Mouse (Mus musculus) embryonic facial prominence, embryonic 15.5 days (tissue): ENCODE measurements around the gene Clpx. TPM values are rescaled to one million over a fixed set of nuclear protein-coding genes. Genes with fewer than 3 reads are reported as not detected.
"Not testable (repeated sequence)": the region's sequence is repeated elsewhere in the genome, so short reads cannot be mapped to it uniquely, and the experiment has no call there.

ENCODE experiments used
- ATAC-seq: fragments of 200-750 bp; cut with Nextera tagmentation; 2 replicates; pipeline ENCODE4 v1.8.0; 2017; ENCODE audit warnings: low read depth, moderate TSS enrichment; ENCODE audit not compliant: insufficient number of reproducible peaks, low FRiP score, low TSS enrichment
- H3K27ac ChIP-seq: fragments of 300-500 bp; sonication (generic); replicated peaks from 2 replicates; pipeline ENCODE4 v1.5.1; 2015; ENCODE audit warnings: mild to moderate bottlenecking, inconsistent platforms
- H3K27me3 ChIP-seq: fragments of 300-500 bp; sonication (generic); 2 replicates; pipeline ENCODE4 v1.6.1; 2015; ENCODE audit warnings: inconsistent platforms
- H3K36me3 ChIP-seq: fragments of 300-500 bp; sonication (generic); 2 replicates; pipeline ENCODE4 v1.6.1; 2015; ENCODE audit warnings: mild to moderate bottlenecking, inconsistent platforms
- H3K4me1 ChIP-seq: fragments of 300-500 bp; sonication (generic); 2 replicates; pipeline ENCODE4 v1.6.1; 2015; ENCODE audit warnings: inconsistent platforms
- H3K4me2 ChIP-seq: fragments of 300-500 bp; sonication (generic); replicated peaks from 2 replicates; pipeline ENCODE4 v1.6.1; 2015; ENCODE audit warnings: mild to moderate bottlenecking, inconsistent platforms
- H3K4me3 ChIP-seq: fragments of 300-500 bp; sonication (generic); replicated peaks from 2 replicates; pipeline ENCODE4 v1.5.1; 2015; ENCODE audit warnings: mild to moderate bottlenecking, inconsistent platforms
- H3K9ac ChIP-seq: fragments of 300-500 bp; sonication (generic); 2 replicates; pipeline ENCODE4 v1.6.1; 2015; ENCODE audit warnings: inconsistent platforms
- H3K9me3 ChIP-seq: fragments of 300-500 bp; sonication (generic); replicated peaks from 2 replicates; pipeline ENCODE4 v1.6.1; 2016; ENCODE audit warnings: inconsistent platforms
- WGBS: fragments of 180-500 bp; shearing (Covaris S2); methylation state at CpG from one replicate; pipeline ENCODE4 v1.1.7; 2015; 5-methylcytosine and 5-hydroxymethylcytosine counted together
- polyA plus RNA-seq: library from polyadenylated mRNA; unstranded; fragments of >200 nt; fragmentation: Nextera tagmentation; extraction: Ambion mirVana; gene quantifications from 2 replicates; pipeline ENCODE4 v1.2.1, GENCODE M21; 2015

Clpx gene
- polyA plus RNA-seq, 1 experiment from 2014 or later: 57.6 TPM

DNA sequence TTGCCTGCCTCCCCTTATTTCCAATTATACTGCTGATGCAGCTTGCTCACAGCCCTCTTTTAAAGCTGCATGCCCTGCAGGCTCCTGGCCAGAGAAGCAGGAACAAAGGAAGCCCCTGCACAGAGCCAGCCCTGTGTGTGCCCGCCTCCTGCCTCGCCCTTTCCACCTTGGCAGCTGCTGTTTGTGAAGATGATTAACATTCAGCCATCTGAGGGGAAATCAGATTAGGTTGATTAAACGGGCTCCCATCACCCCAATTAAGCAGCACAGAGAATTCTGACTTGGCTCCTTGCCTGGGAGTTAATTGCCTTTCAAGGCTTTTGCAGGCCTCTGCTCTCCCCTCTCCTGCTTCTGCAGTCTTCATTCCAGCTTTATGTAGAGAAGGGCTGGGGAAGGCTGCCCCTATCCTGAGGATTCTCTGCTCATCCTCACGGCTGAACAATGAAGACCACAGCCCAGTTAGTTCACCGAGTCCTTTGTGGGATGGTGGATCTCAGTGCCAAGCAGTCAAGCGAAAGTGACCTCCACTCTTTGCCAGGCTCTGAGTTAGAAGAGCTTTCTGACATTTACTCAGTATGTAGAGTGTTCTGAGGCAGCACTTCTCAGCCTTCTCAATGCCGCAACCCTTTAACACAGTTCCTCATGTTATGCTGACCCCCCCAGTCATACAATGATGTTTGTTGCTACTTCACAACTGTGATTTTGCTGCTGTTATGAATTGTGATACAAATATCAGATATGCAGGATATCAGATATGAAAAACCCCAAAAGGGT, 26.1 kb upstream of the Clpx start:
- 30% methylated on average over 7 of the region's 7 CpGs for WGBS
- no peak overlapping the region for H3K9ac ChIP-seq
- ATAC-seq: 0 out of 2 replicates have a peak, but pooled peaks have one; percentile 39

DNA sequence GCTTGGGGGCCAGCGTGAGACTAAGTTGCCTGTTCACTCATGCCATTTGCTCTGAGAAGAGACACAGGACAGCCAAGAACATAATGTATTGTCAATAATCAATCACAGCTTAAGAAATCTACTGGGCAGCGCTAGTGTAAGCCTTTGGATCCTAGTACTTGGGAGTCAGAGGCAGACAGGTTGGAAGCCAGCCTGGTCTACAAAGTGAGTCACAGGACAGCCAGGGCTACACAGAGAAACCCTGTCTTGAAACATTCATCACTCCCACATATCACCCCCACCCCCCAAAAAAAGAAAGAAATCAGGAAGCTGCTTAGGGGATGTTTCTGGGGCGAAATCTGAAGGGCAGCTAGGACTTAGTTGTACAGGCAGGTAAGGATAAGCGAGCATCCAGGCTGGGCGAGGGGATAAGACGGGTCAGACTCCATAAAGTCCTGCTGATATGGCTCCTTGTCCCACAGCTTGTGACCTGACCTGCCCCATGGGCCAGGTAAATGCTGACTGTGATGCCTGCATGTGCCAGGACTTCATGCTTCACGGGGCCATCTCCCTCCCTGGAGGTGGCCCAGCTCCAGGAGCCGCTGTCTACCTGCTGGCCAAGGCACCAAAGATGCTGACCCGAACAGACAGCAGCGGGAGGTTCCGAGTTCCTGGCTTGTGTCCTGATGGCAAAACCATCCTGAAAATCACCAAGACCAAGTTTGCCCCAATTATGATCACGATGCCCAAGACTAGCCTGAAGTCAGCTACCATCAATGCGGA, 20.8 kb upstream of the Clpx start:
- Histone ChIP-seq H3K4me3 (no peak overlapping the region), H3K4me1 (0 out of 2 replicates have a peak, but pooled peaks cover under 1% of the 10 kb centered on the region), H3K4me2 (no peak overlapping the region), H3K27me3 (no peaks in the 10 kb centered on the region), H3K27ac (no peak overlapping the region), H3K9me3 (no peaks in the 10 kb centered on the region), H3K9ac (no peak overlapping the region), H3K36me3 (no peaks in the 10 kb centered on the region)
- no peak for ATAC-seq
- WGBS: 85% methylated on average over 13 of the region's 13 CpGs

More for the DNA sequence above, 26.1 kb upstream of the Clpx start:
- Histone ChIP-seq H3K4me3 (no peak overlapping the region), H3K4me2 (no peak overlapping the region), H3K27ac (peak overlapping the region; percentile 65), H3K27me3 (no peaks in the 10 kb centered on the region), H3K9me3 (no peaks in the 10 kb centered on the region), H3K4me1 (peaks cover 20% of the 10 kb centered on the region), H3K36me3 (no peaks in the 10 kb centered on the region)

DNA sequence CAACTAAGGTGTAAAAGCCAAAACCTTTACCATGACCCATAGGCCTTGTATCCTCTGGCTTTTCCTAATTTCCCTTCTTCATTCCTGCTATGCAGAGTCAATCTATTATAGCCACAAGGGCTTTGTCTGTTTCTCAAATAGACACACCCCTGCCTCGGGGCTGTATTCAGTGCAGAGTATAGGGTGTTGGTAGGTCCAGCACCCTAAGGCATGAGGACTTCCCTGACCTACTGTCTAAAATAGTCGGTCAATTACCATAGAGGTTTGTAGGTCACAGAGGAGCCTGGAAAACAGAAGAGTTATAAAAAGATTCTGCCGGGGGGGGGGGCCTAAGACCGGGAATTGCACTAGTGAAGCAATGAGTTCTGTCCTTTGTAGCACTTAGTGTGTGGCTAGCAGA, 20.2 kb upstream of the Clpx start:
- H3K4me2 ChIP-seq: no peak overlapping the region
- H3K4me3 ChIP-seq: no peak overlapping the region
- no peak overlapping the region for H3K9ac ChIP-seq
- no peaks in the 10 kb centered on the region for H3K9me3 ChIP-seq
- ATAC-seq: no peak
- WGBS: 66% methylated on average over 4 of the region's 4 CpGs
- H3K27ac ChIP-seq: no peak overlapping the region
- H3K4me1 ChIP-seq: no peaks in the 10 kb centered on the region
- H3K36me3 ChIP-seq: no peaks in the 10 kb centered on the region
- no peaks in the 10 kb centered on the region for H3K27me3 ChIP-seq

GRCm38 (mm10) chr9:65274851-65275250, 19.2 kb upstream of the Clpx start:
- not testable (repeated sequence) for H3K9me3 ChIP-seq, H3K9ac ChIP-seq, H3K4me1 ChIP-seq, H3K4me3 ChIP-seq, H3K36me3 ChIP-seq, H3K27ac ChIP-seq, H3K4me2 ChIP-seq, H3K27me3 ChIP-seq, ATAC-seq
- WGBS: 69% methylated on average over 3 of the region's 3 CpGs

GRCm38 (mm10) chr9:65275810-65276530, 18.1 kb upstream of the Clpx start:
- H3K4me2 ChIP-seq: no peak overlapping the region
- no peaks in the 10 kb centered on the region for H3K4me1 ChIP-seq
- no peaks in the 10 kb centered on the region for H3K27me3 ChIP-seq
- no peak overlapping the region for H3K27ac ChIP-seq
- ATAC-seq: no peak
- no peaks in the 10 kb centered on the region for H3K36me3 ChIP-seq
- H3K9me3 ChIP-seq: no peaks in the 10 kb centered on the region
- WGBS: 67% methylated on average over 4 of the region's 4 CpGs
- H3K9ac ChIP-seq: no peak overlapping the region
- no peak overlapping the region for H3K4me3 ChIP-seq

DNA sequence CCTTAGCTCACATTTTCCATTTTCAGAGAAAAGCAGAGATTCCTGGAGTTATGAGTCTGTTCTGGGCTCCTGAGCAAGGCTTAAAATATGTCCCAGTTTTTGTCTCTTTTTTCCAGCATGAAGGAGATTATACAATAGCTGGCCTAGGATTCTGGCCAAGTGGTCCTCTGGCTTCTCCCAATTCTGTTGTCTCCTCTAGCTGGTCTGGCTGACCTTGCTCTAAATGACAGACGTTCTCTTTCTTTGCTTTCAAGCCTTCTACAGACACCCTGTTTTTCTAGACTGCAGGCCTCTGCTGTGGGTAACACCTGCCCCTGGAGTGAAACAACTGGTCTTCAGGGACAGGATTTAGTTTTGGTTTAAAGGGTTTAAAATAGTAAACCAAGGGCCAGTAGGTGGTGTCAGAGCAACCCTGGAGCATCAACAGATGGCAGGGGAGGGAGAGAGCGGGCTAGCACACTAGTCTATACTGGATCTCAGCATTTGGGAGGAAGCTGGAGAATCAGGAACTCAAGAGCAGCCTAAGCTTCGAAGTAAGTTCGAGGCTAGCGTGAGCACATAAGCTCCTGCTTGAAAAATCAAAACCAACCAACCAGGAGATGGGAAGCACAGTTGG, 12.4 kb upstream of the Clpx start:
- Histone ChIP-seq H3K4me2 (no peak overlapping the region), H3K9me3 (no peaks in the 10 kb centered on the region), H3K4me3 (no peak overlapping the region), H3K27me3 (no peaks in the 10 kb centered on the region), H3K27ac (no peak overlapping the region), H3K9ac (no peak overlapping the region), H3K4me1 (no peaks in the 10 kb centered on the region), H3K36me3 (no peaks in the 10 kb centered on the region)
- 75% methylated on average over 5 of the region's 5 CpGs for WGBS
- no peak for ATAC-seq

DNA sequence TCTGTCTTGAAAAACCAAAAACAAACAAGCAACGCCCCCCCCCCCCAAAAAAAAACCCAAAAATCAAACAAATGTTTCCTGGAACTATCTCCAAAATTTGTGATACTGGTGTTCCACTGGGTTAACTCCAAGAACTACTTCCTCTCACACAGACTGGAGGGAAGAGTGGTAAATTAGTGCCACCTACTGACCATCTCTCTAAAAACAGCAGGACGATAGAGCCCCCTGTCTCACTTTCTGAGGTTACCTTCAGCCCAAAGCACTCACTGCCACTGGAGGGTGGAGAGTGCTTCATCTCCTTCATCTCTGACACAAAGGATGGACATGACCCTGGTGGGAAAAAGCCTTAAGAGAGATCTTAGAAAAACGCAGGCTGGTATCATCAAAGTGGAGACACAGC, 10.8 kb upstream of the Clpx start:
- no peak overlapping the region for H3K4me3 ChIP-seq
- H3K27me3 ChIP-seq: 0 out of 2 replicates have a peak, but pooled peaks cover 3% of the 10 kb centered on the region
- no peaks in the 10 kb centered on the region for H3K9me3 ChIP-seq
- no peaks in the 10 kb centered on the region for H3K4me1 ChIP-seq
- H3K27ac ChIP-seq: no peak overlapping the region
- ATAC-seq: no peak
- no peaks in the 10 kb centered on the region for H3K36me3 ChIP-seq
- H3K4me2 ChIP-seq: no peak overlapping the region
- WGBS: 0% methylated on average over 3 of the region's 3 CpGs
- H3K9ac ChIP-seq: no peak overlapping the region

DNA sequence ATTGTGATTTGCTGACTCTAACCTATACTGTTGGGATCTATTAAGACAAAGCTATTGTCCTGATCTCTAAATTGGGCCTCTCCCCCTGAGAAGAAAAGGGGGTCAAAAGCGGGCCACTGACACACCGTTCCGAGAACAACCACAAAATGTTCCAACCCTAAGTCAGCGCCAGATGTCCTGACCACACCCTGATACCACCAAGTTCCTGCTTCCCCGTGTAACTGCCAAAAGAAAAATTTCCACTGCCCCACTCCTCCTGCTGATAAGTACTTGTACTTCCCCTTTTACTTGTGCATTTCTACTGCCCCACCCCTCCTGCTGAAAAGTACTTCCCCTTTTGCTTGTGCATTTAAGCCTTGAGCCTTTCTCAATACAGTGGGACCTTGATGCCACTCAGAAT, 5.8 kb upstream of the Clpx start:
- ATAC-seq: not testable (repeated sequence)

GRCm38 (mm10) chr9:65289988-65290387, 4.1 kb upstream of the Clpx start:
- no peak for ATAC-seq
- Histone ChIP-seq H3K9ac (no peak overlapping the region), H3K27me3 (0 out of 2 replicates have a peak, but pooled peaks cover 3% of the 10 kb centered on the region), H3K9me3 (no peaks in the 10 kb centered on the region), H3K36me3 (no peaks in the 10 kb centered on the region), H3K4me1 (peaks cover 7% of the 10 kb centered on the region), H3K4me3 (no peak overlapping the region), H3K27ac (no peak overlapping the region), H3K4me2 (no peak overlapping the region)
- WGBS: 92% methylated on average over 4 of the region's 4 CpGs

More for the DNA sequence above, 5.8 kb upstream of the Clpx start:
- not testable (repeated sequence) for H3K27me3 ChIP-seq, H3K4me2 ChIP-seq, H3K9ac ChIP-seq, H3K9me3 ChIP-seq, H3K36me3 ChIP-seq, H3K4me1 ChIP-seq, H3K4me3 ChIP-seq, H3K27ac ChIP-seq
- WGBS: 69% methylated on average over 5 of the region's 5 CpGs

- Histone ChIP-seq H3K9me3 (no peaks in the 10 kb centered on the region), H3K36me3 (peaks cover 8% of the 10 kb centered on the region; the same call in 1 of the 2 replicates), H3K27ac (peak overlapping the region; percentile 48; the same call in 1 of the 2 replicates), H3K27me3 (no peaks in the 10 kb centered on the region), H3K4me3 (no peak overlapping the region), H3K4me2 (no peak overlapping the region), H3K4me1 (peaks cover 16% of the 10 kb centered on the region), H3K9ac (no peak overlapping the region)
- ATAC-seq: no peak
- WGBS: 83% methylated on average over 3 of the region's 3 CpGs
Measured at GRCm38 (mm10) chr9:65292421-65292820, 1.6 kb upstream of the Clpx start.

DNA sequence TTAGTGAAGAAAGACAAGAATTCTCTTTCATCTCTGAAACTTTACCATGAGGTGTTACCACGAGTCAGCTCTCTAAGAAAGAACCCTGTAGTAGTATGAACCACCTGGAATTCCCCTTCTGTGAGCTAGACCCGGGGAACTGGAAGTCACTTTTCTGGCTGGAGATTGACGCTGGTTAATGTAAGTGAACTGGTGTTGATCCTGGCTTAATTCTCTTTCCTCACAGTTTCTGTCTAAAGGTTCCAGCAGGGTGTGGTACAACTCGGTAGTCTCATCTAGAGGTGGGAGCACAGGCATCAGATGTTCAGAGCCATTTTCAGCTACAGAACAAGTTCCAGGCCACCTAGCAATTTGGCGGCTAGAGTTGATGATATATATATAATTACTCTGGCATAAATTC, 941 bp upstream of the Clpx start:
- Histone ChIP-seq H3K36me3 (peaks cover 11% of the 10 kb centered on the region; the same call in 1 of the 2 replicates), H3K4me1 (peaks cover 16% of the 10 kb centered on the region), H3K27ac (peak overlapping the region; percentile 95), H3K4me2 (peak overlapping the region; percentile 74), H3K27me3 (no peaks in the 10 kb centered on the region), H3K9ac (peak overlapping the region; percentile 60), H3K4me3 (peak overlapping the region; percentile 98), H3K9me3 (no peaks in the 10 kb centered on the region)
- 17% methylated on average over 5 of the region's 5 CpGs for WGBS
- no peak for ATAC-seq
